Mouse (Mus musculus) C2C12 (cell line): Measurements from ENCODE around the gene Dner.

Source experiments
- CEBPB ChIP-seq: IDR thresholded peaks from one replicate; pipeline ENCODE4 v1.6.1; 2011; ENCODE audit warnings: low read depth, mild to moderate bottlenecking, control low read depth, moderate library complexity
- CTCF ChIP-seq: IDR thresholded peaks from one replicate; pipeline ENCODE4 v1.5.1; 2011; ENCODE audit not compliant: control insufficient read depth, insufficient read depth, insufficient read length
- FOSL1 ChIP-seq: IDR thresholded peaks from one replicate; pipeline ENCODE4 v1.8.0; 2011; ENCODE audit warnings: mild to moderate bottlenecking, low read length; ENCODE audit not compliant: poor library complexity, insufficient read depth, severe bottlenecking
- MAX ChIP-seq: IDR thresholded peaks from one replicate; pipeline ENCODE4 v1.6.1; 2011; ENCODE audit warnings: mild to moderate bottlenecking, control low read depth
- MYOD1 ChIP-seq: IDR thresholded peaks from one replicate; pipeline ENCODE4 v1.6.1; 2011; ENCODE audit warnings: low read depth; ENCODE audit not compliant: control insufficient read depth, insufficient read length
- MYOG ChIP-seq: IDR thresholded peaks from one replicate; pipeline ENCODE4 v1.6.1; 2011; ENCODE audit not compliant: control insufficient read depth, insufficient read length; ENCODE audit errors: extremely low read depth
- USF1 ChIP-seq: IDR thresholded peaks from one replicate; pipeline ENCODE4 v1.6.1; 2011; ENCODE audit warnings: low read depth, mild to moderate bottlenecking, control low read depth, moderate library complexity

- TF ChIP-seq USF1: no peak
- TF ChIP-seq CTCF: no peak
- no peak for TF ChIP-seq MYOG
- TF ChIP-seq CEBPB: no peak
- no peak for TF ChIP-seq MAX
- TF ChIP-seq MYOD1: no peak
- no peak for TF ChIP-seq FOSL1
Observed at GRCm38 (mm10) chr1:84636890-84637289, 59.1 kb downstream of the Dner start.
